Mouse (Mus musculus) erythroblast, embryonic 14.5 days (primary cell): Measurements from ENCODE around the gene Myh3.

Experiments
- GATA1 ChIP-seq: IDR thresholded peaks from 2 replicates; pipeline ENCODE4 v1.6.1; 2012; ENCODE audit warnings: low read length, inconsistent platforms, mixed read lengths
- TAL1 ChIP-seq: IDR thresholded peaks from 3 replicates; pipeline ENCODE4 v1.6.1; 2012; ENCODE audit warnings: low read length, inconsistent platforms, mixed read lengths

- TF ChIP-seq TAL1 (no peak), GATA1 (no peak)
Measured at GRCm38 (mm10) chr11:67139556-67139955, 61.5 kb downstream of the Myh3 start.
